Mouse (Mus musculus): Measurements from ENCODE around the gene Mucl3.

The Mucl3 gene

DNA sequence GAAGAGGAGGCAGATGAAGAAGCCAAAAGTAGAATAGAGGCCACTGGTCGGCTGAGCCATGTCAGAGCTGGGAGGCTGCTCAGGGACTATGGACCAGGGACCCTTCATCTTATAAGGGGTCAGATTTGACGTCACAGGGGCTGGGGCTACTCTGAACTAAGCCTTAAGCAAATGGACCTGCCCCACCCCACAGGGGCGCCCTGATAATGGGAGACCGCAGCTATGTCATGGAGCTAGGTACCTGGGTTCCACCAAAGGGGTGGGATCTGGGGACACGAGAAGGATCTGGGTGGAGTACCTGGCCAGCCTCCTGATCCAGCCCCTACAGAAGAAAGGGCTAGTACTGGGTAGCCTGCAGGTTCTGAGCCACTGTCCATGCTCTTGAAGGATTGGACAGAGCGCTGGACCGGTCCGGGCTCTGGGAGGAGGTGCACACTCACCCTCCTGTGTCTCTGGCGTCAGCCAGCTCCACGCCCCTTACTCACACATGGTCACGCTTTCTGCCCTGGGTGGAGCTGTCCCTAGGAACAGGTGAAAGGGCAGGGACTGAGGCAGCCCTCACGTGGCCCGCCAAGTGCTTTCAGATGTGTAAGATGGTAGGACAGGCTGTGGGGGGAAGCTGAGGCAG lies at the start of gene Mucl3:
Mucl3 (minus strand) TSS at position 87 of the 628 bp plus-strand sequence.
- DNase-seq (ENCODE audit: low read depth, low spot score): no peak

GRCm38 (mm10) chr17:35692368-35692767 lies 48.9 kb upstream of the Mucl3 start:
- DNase-seq (ENCODE audit: low read depth, low spot score): no peak

DNA sequence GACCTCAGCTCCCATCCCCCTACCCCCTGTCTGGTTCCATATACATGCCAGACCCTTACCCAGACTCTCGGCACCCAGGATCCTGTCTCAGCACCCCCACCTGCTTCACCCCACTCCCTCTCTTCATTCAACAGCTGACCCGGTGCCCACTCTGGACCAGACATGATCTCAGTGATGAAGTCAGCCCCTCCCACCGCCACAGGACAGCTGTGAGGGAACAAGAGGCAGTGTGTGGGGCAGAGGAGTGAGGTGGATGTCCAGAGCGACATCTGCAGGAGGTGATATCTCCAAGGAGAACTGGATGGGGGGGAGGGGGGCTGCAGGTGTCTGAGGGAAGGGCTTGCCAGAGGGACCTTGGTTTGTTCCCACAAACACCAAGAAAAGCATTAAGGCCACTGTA lies 48.3 kb upstream of the Mucl3 start:
- no peak for DNase-seq (ENCODE audit: low read depth, low spot score)

DNA sequence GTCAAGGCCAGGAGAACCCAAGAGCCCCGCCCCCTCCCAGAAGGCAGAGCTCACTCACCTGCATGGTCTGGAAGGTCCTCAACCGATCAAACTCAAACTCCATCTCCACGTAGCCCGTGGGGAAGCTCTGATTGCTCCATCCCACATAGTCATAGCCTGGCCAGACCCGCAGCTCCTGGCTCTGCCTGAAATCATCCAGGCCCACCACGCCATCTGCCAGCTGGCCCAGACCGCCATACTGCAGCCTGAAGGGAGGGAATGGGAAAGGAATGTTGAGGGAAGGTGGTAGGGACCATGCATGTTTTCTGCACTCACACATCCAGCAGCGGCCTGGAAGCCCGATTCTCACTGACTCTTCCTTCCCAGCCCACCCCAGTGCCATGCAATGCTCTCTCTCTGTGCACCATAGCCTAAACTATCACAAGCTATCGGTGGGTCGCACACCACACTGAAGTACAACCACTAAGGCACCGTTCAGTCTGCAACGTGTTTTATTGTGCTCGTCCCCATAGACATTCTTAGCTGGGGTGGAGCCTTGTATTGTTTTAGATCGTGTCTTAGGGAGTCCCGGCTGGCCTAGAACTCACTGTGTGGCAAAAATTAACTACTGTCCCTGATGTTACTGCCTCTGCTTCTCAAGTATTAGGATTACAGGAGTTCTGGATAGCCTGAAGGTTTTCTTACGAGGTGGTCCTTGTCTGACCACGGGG lies 46.6 kb upstream of the Mucl3 start:
- no peak for DNase-seq (ENCODE audit: low read depth, low spot score)

DNA sequence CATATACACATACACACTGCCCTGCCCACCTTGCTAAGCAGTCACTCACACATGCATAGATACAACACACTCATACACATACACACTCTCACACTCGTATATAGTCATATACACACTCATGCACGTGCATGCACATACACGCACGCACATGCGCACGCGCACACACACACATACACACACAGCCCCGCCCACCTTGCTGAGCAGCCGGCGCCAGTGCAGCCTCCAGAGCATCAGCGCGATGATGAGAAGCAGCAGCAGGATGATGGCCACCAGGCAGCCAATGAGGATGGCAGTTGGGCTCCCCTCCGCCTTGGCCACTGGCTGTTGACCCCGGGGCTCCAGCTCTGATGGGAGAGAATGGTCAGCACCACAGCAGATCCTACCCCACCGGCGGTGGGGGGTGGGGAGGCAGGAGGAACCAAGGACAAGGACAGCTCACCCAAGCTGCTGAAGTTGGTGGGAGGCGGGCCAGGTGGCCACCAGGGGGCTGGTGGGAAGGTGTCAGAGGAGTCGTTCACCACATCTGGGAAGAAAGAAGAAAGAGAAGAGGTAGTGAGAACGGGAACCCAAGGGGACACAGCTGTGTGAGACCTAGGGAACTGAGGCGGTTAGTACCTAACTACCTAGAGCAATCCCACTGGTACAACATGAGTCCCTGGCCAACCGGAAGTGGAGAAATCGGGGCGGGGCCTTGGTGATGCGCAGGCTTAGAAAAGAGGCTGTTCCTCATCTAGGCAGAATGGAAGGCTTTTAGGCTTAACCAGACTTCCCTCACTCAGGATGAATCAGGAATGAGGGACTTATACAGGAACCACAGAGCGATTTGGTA lies 45.1 kb upstream of the Mucl3 start:
- no peak for DNase-seq (ENCODE audit: low read depth, low spot score)

DNA sequence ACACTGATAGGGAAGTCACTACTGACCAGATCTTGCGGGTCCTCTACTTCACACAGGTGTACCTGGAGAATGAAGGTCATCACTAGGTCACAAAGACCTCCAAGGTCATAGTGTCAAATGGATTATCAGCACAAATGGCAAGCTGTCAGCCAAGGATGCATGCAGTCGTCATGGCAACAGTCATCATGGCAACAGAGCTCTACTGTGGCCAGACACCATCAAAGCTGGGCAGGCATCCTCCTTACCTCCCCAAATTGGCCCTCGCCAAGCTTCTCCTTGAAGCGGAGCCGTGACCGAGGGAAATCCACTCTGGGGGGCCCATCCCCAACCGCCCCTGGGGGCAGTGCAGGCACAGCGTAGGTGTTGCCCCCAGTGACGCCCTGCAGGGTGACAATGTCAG lies 41.6 kb upstream of the Mucl3 start:
- no peak for DNase-seq (ENCODE audit: low read depth, low spot score)

GRCm38 (mm10) chr17:35681986-35682385 lies 38.5 kb upstream of the Mucl3 start:
- DNase-seq (ENCODE audit: low read depth, low spot score): no peak

- no peak for DNase-seq (ENCODE audit: low read depth, low spot score)
Observed at GRCm38 (mm10) chr17:35680591-35680990, 37.1 kb upstream of the Mucl3 start.

- DNase-seq (ENCODE audit: low read depth, low spot score): peak; percentile 82
Observed at GRCm38 (mm10) chr17:35673416-35674035, 30.0 kb upstream of the Mucl3 start, which contains the start of gene Gtf2h4. Gene Gtf2h4 (minus strand): TSS chr17:35673739.

GRCm38 (mm10) chr17:35672527-35672926 lies 29.0 kb upstream of the Mucl3 start:
- DNase-seq (ENCODE audit: low read depth, low spot score): no peak

GRCm38 (mm10) chr17:35671846-35672245 lies 28.4 kb upstream of the Mucl3 start:
- DNase-seq (ENCODE audit: low read depth, low spot score): no peak

- no peak for DNase-seq (ENCODE audit: low read depth, low spot score)
Observed at GRCm38 (mm10) chr17:35669731-35670130, 26.2 kb upstream of the Mucl3 start.

- DNase-seq (ENCODE audit: low read depth, low spot score): peak; percentile 91
Observed at GRCm38 (mm10) chr17:35667334-35668065, 24.0 kb upstream of the Mucl3 start, which contains the start of gene Vars2. Gene Vars2 (minus strand): TSS chr17:35667592.

DNA sequence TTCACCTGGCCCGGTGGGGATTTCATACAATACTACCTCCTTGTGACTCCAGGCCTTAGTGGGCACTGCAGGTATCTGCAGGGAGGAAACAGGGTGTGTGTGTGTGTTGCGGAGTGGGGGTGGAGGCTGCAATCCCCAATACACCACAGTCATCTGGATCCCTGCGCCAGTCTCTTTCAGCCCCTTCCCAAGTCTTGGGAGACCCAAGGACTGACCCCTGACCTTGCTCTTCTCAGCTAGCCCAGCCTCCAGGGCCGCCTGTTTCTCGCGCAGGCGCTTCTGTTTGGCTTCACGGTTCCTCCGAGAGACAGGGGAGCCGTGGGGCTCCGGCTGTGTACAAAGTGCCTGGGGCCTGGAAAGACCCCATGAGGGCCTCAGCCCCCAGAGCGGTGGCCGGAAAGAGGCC lies 23.4 kb upstream of the Mucl3 start:
- no peak for DNase-seq (ENCODE audit: low read depth, low spot score)

GRCm38 (mm10) chr17:35665957-35666515 lies 22.5 kb upstream of the Mucl3 start:
- DNase-seq (ENCODE audit: low read depth, low spot score): no peak

GRCm38 (mm10) chr17:35653086-35653485 lies 9.6 kb upstream of the Mucl3 start:
- DNase-seq (ENCODE audit: low read depth, low spot score): no peak

DNA sequence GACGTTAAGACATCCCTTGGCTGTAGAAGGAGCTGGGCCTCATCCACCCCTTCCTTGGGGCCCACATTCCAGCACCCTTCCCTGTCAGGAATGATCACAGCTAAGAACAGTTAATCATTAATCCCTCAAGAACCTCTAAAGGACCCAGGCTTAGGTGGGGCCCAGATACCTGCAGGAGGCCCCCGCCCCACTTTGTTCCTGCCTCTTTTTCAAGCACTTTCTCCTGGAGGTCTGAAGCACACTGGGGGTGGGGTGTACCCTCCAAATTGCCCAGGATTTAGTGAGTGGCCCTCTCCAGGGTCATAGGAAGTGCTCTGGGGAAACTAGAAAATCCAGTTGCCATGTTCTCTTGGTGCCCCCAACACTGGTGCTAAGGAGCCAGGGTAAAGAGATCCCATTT lies 5.9 kb upstream of the Mucl3 start:
- no peak for DNase-seq (ENCODE audit: low read depth, low spot score)

GRCm38 (mm10) chr17:35639352-35639751 lies 4.1 kb downstream of the Mucl3 start:
- no peak for DNase-seq (ENCODE audit: low read depth, low spot score)

GRCm38 (mm10) chr17:35638475-35639190 lies 4.9 kb downstream of the Mucl3 start:
- DNase-seq (ENCODE audit: low read depth, low spot score): no peak

DNA sequence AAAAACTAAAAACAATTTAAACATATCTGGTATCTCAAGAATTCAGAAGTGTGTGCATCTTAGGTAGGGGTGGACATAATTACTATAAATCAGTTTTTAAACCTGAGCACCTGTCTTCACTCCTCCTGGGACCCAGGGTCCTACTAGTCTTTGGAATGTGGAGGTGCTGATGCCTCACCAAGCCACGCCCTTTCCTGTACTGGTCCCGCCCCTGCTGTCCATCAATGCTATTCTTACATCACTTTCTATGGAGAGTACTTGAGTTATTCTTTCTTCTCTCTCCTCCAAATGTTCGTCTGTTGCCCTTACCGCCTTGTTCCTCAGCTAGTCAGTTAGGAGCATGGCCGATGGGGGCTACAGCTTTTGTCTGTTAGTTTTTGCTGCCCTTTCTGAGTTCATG lies 7.1 kb downstream of the Mucl3 start:
- DNase-seq (ENCODE audit: low read depth, low spot score): no peak

Data from c-Kit-negative CD71-positive TER-119-positive erythroid progenitor cells, embryonic 14.5 days (primary cell).